Mouse (Mus musculus): ENCODE measurements around the gene Dcps.

Dcps gene

DNA sequence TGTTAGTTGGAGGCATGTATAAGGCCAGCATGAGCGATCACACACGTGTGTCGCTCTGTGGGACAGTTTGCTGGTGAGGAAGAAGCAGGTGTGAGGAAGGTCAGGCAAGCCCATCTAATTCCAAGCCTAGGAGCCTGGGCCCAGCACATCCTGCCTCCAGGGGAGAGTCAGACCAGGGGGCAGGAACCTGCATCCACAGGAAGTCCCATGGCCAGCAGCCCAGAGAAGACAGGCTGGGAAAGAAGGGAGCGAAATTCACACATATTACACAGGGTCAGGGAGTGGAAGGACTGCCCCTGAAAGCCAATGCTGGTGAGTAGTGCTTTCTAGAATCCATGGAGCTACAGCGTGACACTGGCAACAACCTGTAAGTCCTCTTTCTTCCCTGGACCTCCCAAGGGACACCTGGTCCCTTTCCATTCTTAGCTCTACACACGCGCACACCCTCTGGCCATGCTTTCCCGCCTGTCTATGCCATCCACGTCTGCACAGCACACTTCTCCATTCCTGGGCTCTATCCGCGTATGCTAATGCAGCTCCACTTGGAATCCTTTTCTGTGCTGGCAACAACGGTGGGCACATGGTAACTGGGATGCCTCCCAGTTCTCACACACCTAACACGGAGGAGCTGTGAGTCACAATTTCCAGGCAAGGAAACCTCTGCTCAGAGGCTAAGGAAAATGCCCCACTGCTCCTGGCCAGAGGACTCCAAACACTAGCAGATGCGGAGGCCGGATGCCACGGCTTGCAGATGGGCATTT is 44.0 kb downstream of the Dcps start:
- no peak for DNase-seq (ENCODE audit: low spot score in 2 of 2)

DNA sequence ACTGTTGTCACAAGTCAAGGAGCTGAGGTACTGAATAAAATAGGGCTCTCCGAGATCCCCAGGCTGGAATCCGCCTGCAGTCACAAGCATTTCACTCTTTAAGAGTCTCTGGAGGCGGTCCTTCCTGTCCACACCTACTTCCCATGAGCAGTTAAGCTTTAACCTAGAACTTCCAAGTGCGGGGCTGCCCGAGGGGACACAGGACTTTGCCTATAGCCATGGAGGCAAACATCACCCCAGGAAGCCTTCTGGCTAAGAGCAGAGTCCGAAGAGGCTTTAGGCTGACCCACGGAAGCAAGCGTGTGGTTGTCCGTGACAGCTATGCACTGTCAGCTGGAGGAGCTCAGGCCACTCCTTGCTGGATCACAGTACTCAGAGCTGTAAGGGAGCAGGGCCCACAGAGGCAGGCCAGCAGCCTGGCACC is 46.9 kb downstream of the Dcps start:
- no peak for DNase-seq (ENCODE audit: low spot score in 2 of 2)

DNA sequence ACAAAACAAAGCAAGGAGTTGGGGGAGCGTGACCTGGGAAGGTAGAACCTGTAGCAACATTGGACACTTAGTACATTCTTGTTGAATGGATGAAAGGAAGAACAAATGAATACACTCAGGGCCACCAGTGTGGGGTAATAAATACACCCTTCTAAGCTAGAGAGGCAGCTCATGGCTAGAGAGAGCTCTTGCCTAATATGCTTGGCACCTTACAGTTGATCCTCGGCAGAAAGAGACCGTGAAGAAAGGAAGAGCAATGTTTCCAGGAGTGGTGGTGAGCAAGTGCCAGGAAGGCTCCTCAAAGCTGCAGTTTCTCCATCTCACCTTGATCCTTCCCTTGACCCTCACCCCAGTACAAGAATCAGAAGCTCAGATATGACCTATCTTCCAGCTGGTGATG is 47.3 kb downstream of the Dcps start:
- DNase-seq (ENCODE audit: low spot score in 2 of 2): no peak

DNA sequence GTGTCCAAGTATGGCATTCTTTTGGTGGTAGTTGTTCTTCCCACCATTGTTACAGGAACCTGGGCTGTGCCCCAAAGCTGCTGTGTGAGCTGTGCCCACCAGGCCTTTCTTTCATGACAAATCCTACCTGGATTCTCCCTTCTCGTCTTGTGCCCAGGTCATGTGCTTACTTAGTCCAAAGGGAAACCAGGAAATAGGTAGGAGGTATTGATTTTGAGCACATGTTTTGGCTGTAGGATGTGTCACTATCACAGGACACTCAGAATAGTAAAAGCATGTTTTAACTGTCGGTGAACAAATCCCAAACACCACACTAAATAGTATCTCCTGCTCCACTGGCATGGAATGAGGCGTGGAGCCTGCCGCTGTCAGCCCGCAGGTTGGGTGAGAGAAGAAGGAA is 48.3 kb downstream of the Dcps start:
- DNase-seq (ENCODE audit: low spot score in 2 of 2): no peak

DNA sequence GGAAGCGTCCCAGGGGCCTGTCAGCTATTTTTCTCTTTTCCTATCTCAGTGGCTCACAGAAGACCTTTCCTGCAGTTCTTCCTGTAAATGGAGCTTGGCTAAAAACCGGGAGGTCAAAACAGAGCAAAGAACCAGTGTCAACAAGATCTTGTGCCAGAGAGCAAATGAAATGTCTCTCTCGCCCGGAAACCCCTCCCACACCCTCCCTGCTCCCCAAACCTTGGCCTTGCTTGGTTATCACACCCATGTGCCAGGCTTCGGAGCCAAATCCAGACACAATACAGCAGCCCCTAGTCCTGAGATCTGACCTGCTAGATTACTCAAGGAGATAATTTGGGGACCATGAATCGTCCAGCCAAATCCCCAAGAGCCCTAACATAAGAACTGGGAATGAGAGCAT is 48.7 kb downstream of the Dcps start:
- DNase-seq (ENCODE audit: low spot score in 2 of 2): peak; percentile 70 to 75

DNA sequence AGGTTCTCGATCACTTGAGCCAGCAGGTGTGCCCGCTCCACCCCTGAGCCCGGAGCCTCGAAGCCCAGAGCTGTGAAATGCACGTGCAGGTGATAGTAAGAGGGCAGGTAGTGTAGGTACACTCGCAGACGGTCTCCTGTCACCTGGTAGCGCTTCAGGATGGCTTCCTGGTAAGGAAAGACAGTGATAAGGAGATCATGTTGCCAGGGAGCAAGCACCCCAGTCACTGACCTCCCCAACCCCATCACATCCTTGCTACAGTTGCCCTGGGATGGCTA is 51.2 kb downstream of the Dcps start:
- DNase-seq (ENCODE audit: low spot score in 2 of 2): no peak

DNA sequence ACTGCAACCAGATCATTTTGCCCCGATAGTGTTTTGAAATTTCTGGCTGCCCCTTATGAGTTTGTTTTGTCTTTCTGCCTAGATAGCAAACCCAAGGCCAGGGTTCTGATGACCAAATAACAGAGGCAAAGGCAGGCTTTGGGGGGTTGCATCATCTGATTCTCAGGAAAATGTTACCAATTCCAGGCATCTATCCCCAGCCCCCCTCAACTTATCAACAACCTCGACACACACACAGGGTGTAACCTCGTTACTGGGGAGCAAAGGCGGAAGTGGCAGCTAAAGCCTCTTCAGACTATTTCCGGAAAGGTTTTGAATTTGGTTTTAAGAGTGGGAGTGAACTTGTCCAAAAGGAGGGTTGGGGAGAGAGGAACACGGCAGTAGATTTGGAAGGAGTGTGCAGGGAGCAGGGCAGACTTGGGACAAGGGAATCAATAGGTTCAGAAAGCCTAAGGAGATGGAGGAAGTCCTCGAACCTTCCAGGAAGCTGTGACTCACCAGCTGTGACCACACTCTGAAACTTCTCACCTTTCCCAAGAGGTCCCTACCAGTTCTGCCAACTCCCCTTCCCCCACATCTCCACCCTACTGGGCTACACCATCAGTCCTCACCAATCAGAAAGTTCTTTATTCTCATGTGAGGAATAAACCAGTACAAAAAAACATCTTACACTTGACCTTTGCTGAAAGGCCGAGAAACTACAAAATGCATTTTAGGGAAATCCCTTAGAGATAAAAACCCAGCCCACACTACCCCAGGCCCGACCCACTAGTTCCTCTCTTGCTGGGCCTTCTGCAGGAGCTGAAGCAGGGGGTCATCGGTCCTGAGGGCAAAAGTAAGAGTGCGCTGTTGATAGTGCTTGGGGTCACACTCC is 51.8 kb downstream of the Dcps start:
- no peak for DNase-seq (ENCODE audit: low spot score in 2 of 2)

DNA sequence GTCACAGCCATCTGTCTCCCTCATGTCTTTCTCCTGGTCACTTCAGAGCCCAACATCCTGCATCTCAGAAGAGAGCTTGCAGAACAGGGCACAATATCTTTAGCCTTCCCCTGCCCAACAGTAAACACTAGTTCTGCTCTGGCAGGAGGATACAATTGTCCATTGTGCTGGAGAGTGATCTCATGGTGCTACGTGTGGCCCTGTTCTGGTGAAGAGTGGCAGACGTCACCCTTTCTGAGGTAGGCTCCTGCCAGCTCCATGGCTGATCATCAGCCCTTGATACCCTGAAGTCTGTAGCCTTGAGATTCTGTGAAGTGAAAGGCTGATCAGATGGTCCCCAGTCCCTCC is 52.4 kb downstream of the Dcps start:
- DNase-seq (ENCODE audit: low spot score in 2 of 2): no peak

DNA sequence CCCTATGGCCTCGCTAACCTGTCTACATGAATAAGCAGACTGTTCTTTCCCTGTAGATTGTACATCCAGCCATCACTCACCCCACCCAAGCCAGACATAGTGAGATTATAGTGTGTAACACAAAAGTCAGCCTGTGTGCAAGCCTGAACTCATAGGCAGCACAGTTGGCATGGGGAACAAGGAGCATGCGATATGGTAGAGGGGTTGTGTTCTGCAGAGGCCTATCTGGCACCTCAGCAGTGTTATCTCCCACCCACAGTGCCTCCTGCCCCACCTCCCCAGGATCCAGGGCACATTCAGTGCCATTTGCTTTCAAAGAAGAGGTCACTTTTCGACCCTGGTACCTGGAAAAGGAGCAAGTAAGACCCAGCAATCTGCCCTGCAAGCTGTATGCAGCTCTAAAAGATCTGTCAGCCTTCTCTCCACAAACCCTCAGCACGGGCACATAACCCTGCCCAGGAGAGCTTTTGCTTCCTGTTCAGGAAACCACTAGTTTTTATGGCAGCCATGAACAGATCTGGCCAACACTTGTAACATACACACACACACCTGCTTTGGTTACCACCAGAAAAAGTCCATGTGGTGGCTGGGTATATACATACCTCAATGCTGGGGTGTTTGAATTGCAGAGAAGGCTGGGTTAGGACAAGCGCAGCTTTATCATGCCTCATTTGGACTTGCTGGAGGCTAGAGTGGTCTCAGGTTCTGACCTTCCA is 53.2 kb downstream of the Dcps start:
- no peak for DNase-seq (ENCODE audit: low spot score in 2 of 2)

DNA sequence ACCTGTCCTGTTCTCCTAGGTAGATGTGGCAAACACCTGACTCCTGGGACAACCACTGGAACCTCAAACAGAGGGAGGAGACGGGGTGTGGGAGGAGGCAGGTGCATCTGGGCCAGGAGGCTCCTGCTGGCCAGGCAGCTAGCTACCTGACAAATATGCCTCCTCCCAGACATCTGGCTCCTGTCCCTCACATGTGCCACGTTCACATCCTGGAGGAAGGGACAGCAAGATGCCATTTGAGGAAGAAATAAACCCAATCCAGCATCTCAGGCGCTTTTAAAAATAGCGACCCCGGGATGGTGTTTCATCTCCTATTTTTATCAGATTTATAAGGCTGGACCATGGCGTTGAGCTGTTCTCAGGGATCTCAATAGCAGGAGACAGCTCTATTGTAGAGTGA is 56.7 kb downstream of the Dcps start, which contains the start of gene St3gal4:
TSS of gene St3gal4 (minus strand) at position 101 of the 400 bp plus-strand sequence.
- DNase-seq (ENCODE audit: low spot score in 2 of 2): no peak

DNA sequence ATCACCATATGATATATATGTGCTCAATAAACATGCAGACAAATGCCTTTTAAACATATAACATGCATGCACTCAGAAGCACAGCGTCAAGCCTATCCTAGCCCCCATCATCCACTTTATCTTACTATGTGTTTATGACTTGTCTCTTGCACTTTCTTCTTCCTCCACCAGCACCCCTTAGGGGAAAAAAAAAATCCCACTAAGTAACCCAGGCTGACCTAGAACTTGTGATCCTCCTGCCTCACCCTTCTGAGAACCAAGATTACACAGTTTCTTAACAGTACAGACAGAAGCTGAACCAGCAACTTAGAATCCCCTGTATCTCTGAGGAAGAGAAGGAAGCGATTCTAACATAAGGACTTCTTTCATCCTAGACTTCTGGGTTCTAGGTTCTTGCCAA is 57.3 kb downstream of the Dcps start:
- DNase-seq (ENCODE audit: low spot score in 2 of 2): no peak

DNA sequence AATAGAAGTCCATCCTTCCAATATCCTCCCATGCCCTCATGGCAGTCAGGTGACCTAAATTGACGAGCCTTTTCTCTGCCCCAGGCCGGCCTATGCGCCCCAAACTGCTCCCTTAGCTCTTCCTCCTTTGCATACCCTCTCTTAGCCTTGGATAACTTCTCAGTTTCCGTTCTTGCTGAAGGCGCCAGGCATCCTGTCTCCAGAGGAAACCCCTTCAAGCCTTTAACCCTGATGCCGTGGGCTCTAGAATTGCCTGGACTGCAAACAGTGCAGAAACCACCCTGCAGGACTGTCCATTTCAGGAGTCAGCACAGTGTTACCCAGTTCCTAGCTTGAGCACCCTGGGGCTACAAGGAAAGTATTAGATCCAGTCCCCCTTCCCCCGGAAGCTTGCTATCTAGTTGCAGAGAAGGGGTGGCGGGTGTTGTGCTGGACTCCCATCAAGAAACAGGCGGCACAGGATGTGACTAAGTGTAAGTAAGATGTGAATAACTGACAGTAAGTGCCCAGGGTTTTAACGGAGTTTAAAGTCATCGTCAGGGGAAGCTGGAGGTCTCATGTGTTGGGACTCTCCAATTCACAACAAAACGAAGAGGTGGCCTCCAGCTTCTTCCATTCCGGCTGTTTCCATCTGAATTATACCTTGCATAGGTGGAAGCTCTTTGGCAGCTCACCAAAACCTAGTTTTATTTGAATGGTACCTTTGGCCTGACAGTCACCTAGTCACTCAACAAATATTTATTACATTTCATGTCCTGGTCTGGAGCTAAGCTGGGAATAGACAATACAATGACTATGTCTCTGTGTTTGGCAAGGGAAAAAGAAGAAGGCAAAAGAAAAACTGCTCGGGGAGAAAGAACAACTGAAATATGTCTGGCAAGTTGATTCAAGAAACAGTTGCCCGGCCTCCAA is 58.2 kb downstream of the Dcps start:
- peak; percentile 80 for DNase-seq (ENCODE audit: low spot score in 2 of 2)

DNA sequence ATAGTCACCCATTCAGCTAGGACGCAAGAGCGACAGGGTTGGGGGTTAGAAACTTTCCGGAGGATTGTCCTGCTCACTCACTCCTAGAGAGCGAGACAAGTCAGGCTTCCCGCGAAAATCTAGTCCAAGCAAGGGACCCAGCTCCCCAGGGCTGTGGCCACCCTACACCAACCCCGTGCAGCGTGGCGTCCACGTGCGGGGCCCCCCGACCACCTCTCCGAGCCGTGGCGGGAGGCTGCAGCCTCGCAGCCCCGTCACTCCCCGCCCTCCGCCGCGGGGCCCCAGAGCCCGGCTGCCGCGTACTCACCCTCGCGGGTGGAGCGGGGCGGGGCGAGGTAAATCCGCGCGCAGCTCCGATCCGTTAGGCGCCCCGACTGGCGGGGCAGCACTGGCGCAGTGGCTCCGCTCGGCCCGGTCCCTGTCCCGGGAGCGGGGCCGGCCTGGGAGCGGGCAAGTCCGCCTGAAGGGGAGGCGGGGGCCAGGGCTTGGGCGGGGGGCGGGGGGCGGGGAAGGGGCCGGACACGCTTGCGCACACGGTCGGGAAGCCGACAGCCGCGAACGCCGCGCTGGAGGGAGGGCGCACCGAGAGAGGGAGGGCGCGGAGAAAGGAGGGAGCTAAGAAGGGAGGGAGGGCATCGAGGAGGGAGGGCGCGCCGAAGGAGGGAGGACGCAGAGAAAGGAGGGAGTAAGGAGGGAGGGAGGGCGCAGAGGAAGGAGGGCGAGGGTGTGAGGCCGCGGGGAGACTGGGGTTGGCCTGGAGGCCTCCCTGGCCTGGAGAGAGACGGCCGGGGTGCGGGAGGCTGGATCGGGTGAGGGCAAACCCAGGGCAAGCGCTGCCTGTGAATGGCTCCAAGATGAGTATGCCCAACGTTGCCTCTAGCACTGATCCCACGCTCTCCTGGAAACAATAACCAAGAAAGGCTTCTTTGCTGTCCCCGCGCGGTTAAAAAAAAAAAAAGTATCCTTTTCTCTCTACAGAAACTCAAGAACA is 59.2 kb downstream of the Dcps start:
- DNase-seq (ENCODE audit: low spot score in 2 of 2): peak; percentile 82 to 83

DNA sequence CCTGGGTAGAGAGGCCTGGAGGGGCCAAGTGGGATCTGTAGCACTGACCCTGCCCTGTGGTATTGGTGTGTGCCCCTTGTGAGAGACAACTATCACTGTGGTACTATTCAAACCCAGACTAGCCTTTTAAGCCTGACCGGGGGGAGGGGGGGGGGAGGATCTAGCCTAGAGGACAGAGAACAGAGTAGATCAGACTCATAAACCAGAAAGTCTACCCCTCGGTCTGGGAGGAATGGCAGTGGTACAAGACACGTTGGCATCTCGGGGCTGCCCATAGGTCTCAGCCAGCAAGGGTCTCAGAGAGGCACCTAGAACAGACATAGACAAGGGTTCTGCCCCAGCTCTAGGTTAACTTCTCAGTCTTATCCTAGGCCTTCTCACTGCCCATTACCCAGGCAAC is 60.1 kb downstream of the Dcps start:
- no peak for DNase-seq (ENCODE audit: low spot score in 2 of 2)

DNA sequence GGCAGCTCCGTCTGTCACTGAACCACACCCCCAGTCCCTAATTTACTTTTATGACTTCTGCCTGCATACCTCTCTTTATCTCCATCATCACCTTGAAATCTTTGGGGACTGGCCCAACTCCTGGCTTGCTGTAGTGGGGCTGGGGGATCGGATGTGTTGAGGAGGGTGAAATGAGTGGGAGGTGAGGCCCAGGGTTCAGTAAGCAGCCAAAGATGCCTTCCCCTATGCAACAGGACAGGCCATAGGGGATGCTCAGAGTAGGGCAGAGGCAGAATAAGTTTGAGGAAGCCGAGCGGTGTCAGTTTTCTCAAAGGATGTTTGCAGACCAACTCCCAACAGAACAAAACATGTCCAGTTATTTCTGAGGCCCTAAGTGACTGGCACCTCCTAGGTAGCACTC is 60.6 kb downstream of the Dcps start:
- no peak for DNase-seq (ENCODE audit: low spot score in 2 of 2)

DNA sequence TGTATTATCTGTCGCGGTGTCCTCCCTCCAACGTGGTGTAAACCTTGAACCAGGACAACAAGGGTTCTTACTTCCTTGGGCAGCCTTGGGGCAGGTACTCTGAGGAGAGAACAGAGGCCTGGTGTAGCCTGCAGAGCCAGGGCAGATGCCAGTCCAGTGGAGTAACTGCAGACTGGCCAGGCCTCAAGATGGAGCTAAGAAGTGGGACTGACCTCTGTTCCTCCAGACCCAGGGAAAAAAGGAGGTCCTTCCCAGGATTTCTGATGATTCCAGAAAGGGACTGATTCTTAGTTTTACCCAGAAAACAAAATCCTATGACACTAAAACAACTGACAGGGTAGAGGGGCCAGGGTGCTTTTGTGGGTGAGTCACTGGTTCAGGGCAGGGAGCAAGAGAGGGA is 61.6 kb downstream of the Dcps start:
- no peak for DNase-seq (ENCODE audit: low spot score in 2 of 2)

DNA sequence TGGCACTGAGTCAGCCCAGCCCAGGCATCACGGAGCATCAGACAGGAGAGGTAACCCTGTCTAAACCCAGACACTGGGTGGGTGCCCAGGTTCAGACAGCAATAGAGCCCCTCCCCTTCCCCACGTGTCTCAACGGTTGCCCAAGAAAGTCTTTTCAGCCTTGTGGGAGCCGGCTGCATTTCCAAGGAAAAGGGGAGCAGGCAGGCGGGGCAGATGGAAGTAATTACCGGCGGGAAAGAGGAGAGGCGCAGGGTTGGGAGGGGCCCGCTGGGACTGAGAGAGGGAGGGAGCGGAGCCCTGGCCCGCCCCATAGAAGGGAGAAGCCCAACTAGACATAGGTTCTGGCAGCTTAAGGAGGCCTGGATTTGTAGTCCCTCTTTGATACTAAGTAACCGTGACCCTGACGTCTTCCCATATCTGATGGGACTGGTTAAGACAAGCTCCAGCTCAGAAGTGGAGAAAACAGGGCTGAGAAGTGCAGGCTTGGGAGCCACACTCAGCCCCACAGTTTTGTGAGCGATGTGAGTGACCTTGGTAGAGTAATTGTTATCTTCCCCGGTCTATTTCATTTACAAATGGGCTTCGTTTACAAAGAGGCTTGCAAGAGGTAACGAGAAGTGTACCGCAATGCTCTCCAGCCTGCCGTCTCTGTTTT is 63.8 kb downstream of the Dcps start:
- DNase-seq (ENCODE audit: low spot score in 2 of 2): peak; percentile 70 to 71

DNA sequence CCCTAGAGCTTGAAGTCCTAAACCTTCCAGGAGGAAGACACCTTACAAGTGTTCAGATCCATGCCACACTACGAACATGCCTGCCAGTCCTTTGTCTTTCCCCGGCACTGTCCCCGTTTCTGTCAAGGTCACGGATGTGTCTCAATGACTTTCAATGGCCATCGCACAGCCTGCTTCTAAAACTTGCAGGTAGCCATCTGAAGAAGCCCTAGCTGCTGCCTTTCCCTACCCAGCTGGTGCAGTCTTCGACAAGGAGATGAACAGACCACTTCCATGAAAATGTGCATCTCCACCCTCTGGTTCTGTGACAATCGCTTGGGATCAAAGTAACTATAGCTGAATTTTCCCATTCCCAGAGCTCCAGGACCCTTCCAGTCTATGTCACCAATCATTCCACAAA is 64.4 kb downstream of the Dcps start:
- no peak for DNase-seq (ENCODE audit: low spot score in 2 of 2)

DNA sequence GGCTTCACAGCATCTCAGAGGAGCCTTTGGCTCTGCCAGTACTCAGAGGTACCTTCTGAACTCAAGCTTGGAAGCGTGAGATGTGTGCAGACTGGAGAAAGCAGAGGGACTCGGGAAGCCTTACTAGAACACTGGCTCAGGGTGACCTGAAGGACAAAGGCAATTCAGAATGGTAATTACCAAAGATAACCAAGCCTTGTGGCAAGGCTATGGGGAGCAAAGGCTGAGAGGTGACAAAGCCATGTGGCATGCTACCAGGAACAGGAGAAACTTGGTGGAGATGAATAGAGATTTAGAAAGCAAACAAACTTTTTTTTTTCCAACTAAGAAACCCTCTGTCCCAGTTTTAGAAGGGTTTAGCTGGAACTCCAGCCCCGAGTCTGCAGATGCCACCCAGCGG is 65.3 kb downstream of the Dcps start:
- no peak for DNase-seq (ENCODE audit: low spot score in 2 of 2)

DNA sequence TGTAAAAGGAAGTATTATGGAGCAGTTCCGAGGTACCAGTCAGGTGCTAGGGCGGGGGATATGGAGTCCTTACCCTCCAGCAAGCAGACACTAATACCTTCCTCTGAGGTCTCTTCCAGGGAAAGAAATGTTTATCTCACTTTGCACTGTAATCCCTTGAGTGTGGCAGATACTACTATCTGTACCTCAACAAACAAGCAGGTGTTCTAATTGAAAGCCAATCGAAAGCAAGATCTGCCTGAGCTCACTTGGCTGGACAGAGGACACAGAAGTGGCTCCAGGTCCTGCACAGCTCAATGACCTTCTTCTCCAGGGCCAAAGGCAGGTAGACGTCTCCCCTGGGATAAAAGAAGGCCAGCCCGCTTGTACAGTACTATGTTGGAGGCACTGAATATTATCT is 65.8 kb downstream of the Dcps start:
- DNase-seq (ENCODE audit: low spot score in 2 of 2): no peak

Data from heart, adult 9 months (tissue).